Mouse (Mus musculus): Measurements from ENCODE around the gene Ncl.
A peak's percentile ranks its signal among the peaks of the same experiment; 100 is the strongest.
"Not testable (repeated sequence)": the region's sequence is repeated elsewhere in the genome, so short reads cannot be mapped to it uniquely, and the experiment has no call there.

The Ncl gene

GRCm38 (mm10) chr1:86361852-86362615 is 2.8 kb upstream of the Ncl start:
- DNase-seq (ENCODE audit: extremely low spot score, low read depth, low spot score), result no peak

GRCm38 (mm10) chr1:86360441-86360840 is 1.2 kb upstream of the Ncl start:
- no peak for DNase-seq (ENCODE audit: extremely low spot score, low read depth, low spot score)

GRCm38 (mm10) chr1:86359798-86360179 is 589 bp upstream of the Ncl start:
- DNase-seq (ENCODE audit: extremely low spot score, low read depth, low spot score), result no peak

DNA sequence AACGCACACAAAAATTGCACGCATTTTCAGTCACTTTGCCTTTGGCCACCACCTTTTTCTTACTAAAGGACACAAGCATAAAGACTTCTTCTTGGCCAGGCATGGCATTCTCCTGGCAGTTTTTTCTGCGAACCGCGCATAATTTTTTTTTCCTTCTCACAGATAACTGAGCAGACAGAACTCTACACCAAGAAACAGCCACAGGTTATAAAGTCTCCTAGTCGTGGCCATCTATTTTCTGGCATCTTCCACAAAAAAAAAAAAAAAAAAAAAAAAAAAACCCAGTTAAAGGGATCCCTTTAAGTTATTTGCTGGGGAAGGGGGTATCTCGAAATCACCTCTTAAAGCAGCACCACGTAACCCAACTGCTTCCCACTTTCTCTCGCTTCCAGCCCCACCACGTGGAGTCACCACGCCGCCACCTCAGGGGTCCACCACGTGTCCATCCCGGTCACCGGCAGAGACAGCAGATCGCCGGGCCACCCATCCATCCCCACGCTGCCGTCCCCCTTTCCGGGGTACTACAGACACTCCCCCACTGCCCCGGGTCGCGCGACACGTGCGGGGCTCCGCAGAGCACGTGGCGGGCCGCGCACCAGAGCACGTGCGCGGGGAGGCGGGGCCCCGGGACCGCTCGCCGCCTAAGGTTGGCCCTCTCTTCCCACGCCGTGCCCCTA is 833 bp downstream of the Ncl start:
- DNase-seq (ENCODE audit: extremely low spot score, low read depth, low spot score), result no peak

DNA sequence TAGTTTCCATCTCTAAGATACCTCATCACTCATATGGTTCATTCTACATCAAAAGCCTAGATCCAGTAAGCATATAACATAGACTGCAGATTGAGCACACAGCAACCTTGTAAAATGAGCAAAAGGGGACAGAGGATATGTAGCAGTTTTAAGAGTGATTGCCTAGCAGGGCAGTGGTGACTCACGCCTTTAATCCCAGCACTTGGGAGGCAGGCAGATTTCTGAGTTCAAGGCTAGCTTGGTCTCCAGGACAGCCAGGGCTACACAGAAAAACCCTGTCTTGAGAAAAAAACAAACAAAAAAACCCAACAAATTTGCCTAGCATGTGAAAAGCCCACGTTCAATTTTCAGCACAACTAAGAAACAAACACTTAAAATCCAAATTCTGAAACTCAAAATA is 5.0 kb downstream of the Ncl start:
- no peak for DNase-seq (ENCODE audit: extremely low spot score, low read depth, low spot score)

- DNase-seq (ENCODE audit: extremely low spot score, low read depth, low spot score), result no peak
Observed at GRCm38 (mm10) chr1:86350576-86350975, 8.6 kb downstream of the Ncl start.

DNA sequence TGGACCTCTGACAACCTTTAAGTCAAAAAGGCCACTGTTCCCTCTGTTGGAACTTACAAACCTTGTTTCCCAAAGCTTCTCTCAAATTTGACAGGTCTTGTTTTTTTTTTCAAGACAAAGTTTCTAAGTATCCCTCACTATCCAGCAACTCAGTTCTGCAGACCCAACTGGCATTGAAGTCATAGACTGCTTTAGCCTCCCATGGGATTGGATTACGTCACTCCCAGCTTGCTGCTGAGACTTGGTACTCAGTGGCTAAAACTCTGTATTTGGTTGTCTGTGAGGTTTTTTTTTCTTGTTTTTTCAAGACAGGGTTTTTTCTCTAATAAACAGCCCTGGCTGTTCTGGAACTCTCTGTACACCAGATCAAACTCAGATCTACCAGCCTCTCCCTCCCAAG is 9.5 kb downstream of the Ncl start:
- no peak for DNase-seq (ENCODE audit: extremely low spot score, low read depth, low spot score)

- no peak for DNase-seq (ENCODE audit: extremely low spot score, low read depth, low spot score)
Observed at GRCm38 (mm10) chr1:86349201-86349600, 10.0 kb downstream of the Ncl start.

- DNase-seq (ENCODE audit: extremely low spot score, low read depth, low spot score), result no peak
Observed at GRCm38 (mm10) chr1:86348801-86349200, 10.4 kb downstream of the Ncl start.

DNA sequence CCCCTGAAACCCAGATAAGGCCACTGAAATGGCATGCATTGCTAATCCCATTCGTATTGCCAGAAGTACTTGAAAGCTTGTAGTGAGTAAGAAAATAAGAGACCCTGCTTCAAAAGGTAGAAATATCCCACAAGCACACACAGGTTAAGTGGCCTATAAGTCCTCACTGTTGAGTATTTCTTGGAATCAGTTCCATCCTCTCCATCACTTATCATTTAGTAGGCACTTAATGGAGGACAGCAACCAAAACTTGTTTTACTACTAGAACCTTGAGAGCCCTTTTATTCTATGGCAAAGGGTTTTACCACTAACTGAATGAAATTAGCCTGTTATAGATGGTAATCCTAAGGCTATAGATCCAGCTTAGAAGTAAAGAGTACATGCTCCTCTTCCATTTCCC is 11.1 kb downstream of the Ncl start:
- DNase-seq (ENCODE audit: extremely low spot score, low read depth, low spot score), result no peak

DNA sequence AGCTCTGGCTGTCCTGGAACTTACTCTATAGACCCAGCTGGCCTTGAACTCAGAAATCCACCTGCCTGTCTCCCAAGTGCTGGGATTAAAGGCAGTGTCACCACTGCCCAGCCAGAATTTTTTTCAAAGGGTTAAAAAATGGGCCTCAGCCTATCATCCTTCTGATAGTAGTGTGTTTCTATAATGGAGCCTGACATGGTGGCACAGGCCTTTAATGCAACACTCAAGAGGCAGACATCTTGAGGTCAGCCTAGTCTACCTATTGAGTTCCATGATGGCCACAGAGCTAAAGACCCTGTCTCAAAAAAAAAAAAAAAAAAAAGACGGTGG is 11.5 kb downstream of the Ncl start:
- no peak for DNase-seq (ENCODE audit: extremely low spot score, low read depth, low spot score)

DNA sequence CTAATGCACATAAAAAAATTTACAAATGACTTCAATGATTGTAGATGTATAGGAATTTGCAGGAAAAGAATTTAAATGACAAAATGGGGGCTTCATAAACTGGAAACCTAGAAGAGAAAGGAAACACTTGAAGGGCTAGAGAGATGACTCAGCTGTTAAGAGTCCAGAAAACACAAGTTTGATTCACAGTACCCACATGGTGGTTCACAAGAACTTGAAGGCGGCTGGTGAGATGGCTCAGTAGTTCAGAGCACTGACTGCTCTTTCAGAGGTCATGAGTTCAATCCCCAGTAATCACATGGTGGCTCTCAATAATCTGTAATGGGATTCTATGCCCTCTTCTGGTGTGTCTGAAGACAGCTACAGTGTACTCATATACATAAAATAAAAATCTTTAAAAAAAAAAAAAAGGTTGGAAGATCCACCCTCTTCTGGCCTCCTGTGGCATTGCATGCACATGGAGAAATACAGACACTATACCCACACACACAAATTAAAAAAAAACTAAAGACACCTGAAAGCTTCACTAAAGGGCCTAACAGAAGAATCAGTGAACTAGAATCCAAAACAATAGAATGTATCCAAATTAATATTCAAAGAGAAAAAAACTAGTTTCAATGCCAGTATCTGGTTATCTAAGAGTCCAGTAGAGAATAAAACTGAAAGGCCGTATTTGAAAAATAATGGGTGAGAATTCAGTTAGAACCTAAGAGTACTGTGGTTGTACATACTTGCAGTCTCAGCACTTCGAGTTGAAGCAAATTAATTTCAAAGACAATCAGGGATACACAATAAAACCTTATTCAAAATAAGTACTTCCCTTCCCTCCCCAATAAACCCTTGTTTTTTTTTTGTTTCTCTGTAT is 12.1 kb downstream of the Ncl start:
- no peak for DNase-seq (ENCODE audit: extremely low spot score, low read depth, low spot score)

GRCm38 (mm10) chr1:86345956-86346355 is 13.2 kb downstream of the Ncl start:
- DNase-seq (ENCODE audit: extremely low spot score, low read depth, low spot score), result no peak

DNA sequence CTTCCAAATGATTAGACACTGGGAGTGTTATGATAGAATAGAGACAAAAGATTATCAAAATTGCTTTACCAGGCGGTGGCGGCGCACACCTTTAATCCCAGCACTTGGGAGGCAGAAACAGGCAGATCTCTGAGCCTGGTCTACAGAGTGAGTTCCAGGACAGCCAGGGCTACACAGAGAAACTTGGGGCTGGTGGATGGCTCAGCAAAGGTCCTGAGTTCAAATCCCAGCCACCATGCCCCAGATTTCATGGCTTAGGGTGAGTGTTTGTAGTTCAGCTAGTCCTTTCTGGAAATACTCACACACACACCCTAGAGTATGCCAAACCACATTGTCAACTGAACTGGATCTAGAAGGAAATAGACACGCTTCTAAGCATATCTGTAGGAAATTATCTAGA is 14.1 kb downstream of the Ncl start:
- no peak for DNase-seq (ENCODE audit: extremely low spot score, low read depth, low spot score)

GRCm38 (mm10) chr1:86343969-86344861 is 15.0 kb downstream of the Ncl start:
- no peak for DNase-seq (ENCODE audit: extremely low spot score, low read depth, low spot score)

DNA sequence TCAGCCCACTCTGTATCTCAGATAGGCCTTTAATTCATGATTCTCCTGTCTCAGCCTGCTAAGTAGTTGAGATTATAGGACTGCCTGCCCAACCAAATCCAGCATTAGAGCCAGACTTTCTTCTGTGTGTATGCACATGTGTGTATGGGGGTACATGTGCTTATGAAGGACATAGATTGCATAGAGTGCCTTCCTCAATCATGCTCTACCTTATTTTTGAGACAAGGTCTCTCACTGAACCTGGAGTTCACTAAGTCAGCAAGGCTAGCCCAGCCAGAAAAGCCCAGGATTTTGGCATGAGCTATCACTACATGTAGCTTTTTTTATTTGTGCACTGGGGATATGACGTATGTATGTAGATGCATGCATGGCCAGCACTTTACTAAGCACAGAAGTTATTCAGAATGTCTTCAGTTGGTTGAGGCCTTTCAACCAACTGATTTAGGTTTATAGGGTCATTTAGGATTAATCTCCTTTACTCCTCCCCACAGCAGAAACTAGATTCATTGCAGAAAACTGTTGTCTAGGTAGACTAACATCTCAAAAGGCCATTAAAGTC is 16.0 kb downstream of the Ncl start:
- no peak for DNase-seq (ENCODE audit: extremely low spot score, low read depth, low spot score)

GRCm38 (mm10) chr1:86342371-86342770 is 16.8 kb downstream of the Ncl start:
- no peak for DNase-seq (ENCODE audit: extremely low spot score, low read depth, low spot score)

GRCm38 (mm10) chr1:86341096-86341495 is 18.1 kb downstream of the Ncl start:
- DNase-seq (ENCODE audit: extremely low spot score, low read depth, low spot score), result not testable (repeated sequence)

- peak; percentile 81 for DNase-seq (ENCODE audit: extremely low spot score, low read depth, low spot score)
Observed at GRCm38 (mm10) chr1:86339156-86339812, 19.9 kb downstream of the Ncl start.

GRCm38 (mm10) chr1:86336330-86336729 is 22.9 kb downstream of the Ncl start:
- DNase-seq (ENCODE audit: extremely low spot score, low read depth, low spot score), result no peak
